Mouse (Mus musculus) lung, embryonic 14.5 days (tissue): ENCODE data around the gene Gm266. TPM values are rescaled to one million over a fixed set of nuclear protein-coding genes. Genes with fewer than 3 reads are reported as not detected.

Source experiments
- ATAC-seq: fragments of 200-750 bp; cut with Nextera tagmentation; 2 replicates; pipeline ENCODE4 v1.8.0; 2017; ENCODE audit warnings: mild to moderate bottlenecking, moderate TSS enrichment, moderate library complexity; ENCODE audit not compliant: insufficient read depth
- DNase-seq: peaks from one replicate; pipeline ENCODE4 v3.0.0-alpha.2; 2015
- H3K27ac ChIP-seq: fragments of 300-500 bp; sonication (generic); 2 replicates; pipeline ENCODE4 v1.5.1; 2014; ENCODE audit warnings: low read depth, mild to moderate bottlenecking, moderate library complexity
- H3K27me3 ChIP-seq: fragments of 300-500 bp; sonication (generic); 2 replicates; pipeline ENCODE4 v1.6.1; 2014; ENCODE audit warnings: low read length, control low read depth; ENCODE audit not compliant: insufficient read depth
- H3K36me3 ChIP-seq: fragments of 300-500 bp; sonication (generic); 2 replicates; pipeline ENCODE4 v1.6.1; 2014; ENCODE audit warnings: control low read depth; ENCODE audit not compliant: insufficient read depth
- H3K4me1 ChIP-seq: fragments of 300-500 bp; sonication (generic); 2 replicates; pipeline ENCODE4 v1.6.1; 2014; ENCODE audit warnings: antibody characterized with exemption, control low read depth; ENCODE audit not compliant: insufficient read depth
- H3K4me2 ChIP-seq: fragments of 300-500 bp; sonication (generic); 2 replicates; pipeline ENCODE4 v1.6.1; 2014; ENCODE audit warnings: mild to moderate bottlenecking
- H3K4me3 ChIP-seq: fragments of 300-500 bp; sonication (generic); 2 replicates; pipeline ENCODE4 v1.5.1; 2014; ENCODE audit warnings: low read depth, low read length
- H3K9ac ChIP-seq: fragments of 300-500 bp; sonication (generic); 2 replicates; pipeline ENCODE4 v1.6.1; 2014
- H3K9me3 ChIP-seq: fragments of 300-500 bp; sonication (generic); 2 replicates; pipeline ENCODE4 v1.6.1; 2016; ENCODE audit warnings: low read depth, low read length, control low read depth
- CTCF ChIP-seq: IDR thresholded peaks from 2 replicates; pipeline ENCODE4 v1.5.1; 2016; ENCODE audit warnings: antibody characterized with exemption, low read depth
- WGBS: fragments of 180-500 bp; shearing (Covaris S2); extraction: QIAGEN DNeasy Blood & Tissue Kit; methylation state at CpG from one replicate; pipeline ENCODE4 v1.1.7; 2014; 5-methylcytosine and 5-hydroxymethylcytosine counted together
- polyA plus RNA-seq: library from polyadenylated mRNA; unstranded; fragments of >200 nt; fragmentation: Nextera tagmentation; extraction: Ambion mirVana; gene quantifications from 2 replicates; pipeline ENCODE4 v1.2.1, GENCODE M21; 2014

Gm266 gene
- polyA plus RNA-seq, 1 experiment from 2014 or later = 10.8 TPM

- no peak; the same call in 1 of the 2 replicates for ATAC-seq
- Histone ChIP-seq H3K36me3 (no peaks in the 10 kb centered on the region), H3K4me3 (peak overlapping the region; percentile 50), H3K4me2 (peak overlapping the region; percentile 91), H3K27ac (peak overlapping the region; percentile 46; the same call in 1 of the 2 replicates), H3K4me1 (peaks cover 4% of the 10 kb centered on the region; the same call in 1 of the 2 replicates), H3K27me3 (peaks cover 34% of the 10 kb centered on the region), H3K9me3 (no peaks in the 10 kb centered on the region), H3K9ac (peak overlapping the region; percentile 59)
- 5% methylated on average over 12 of the region's 12 CpGs for WGBS
- DNase-seq = peak; percentile 53
- no peak for TF ChIP-seq CTCF
Observed at GRCm38 (mm10) chr12:111486455-111486854, 832 bp upstream of the Gm266 start.

GRCm38 (mm10) chr12:111485046-111485651 is 474 bp downstream of the Gm266 start:
- no peaks in the 10 kb centered on the region for H3K36me3 ChIP-seq
- WGBS = under 1% methylated on average over 63 of the region's 63 CpGs
- peak overlapping the region; percentile 50 for H3K4me3 ChIP-seq
- peaks cover 34% of the 10 kb centered on the region for H3K27me3 ChIP-seq
- peaks cover 4% of the 10 kb centered on the region; the same call in 1 of the 2 replicates for H3K4me1 ChIP-seq
- no peak overlapping the region for H3K27ac ChIP-seq
- peak; percentile 29; the same call in 1 of the 2 replicates for ATAC-seq
- no peak for TF ChIP-seq CTCF
- no peaks in the 10 kb centered on the region for H3K9me3 ChIP-seq
- H3K4me2 ChIP-seq = peak overlapping the region; percentile 91
- H3K9ac ChIP-seq = peak overlapping the region; percentile 59
- peak; percentile 36 for DNase-seq

- Histone ChIP-seq H3K4me2 (no peak overlapping the region), H3K4me3 (no peak overlapping the region), H3K27me3 (peaks cover 10% of the 10 kb centered on the region), H3K4me1 (peaks cover under 1% of the 10 kb centered on the region; the same call in 1 of the 2 replicates), H3K9me3 (no peaks in the 10 kb centered on the region), H3K27ac (no peak overlapping the region), H3K9ac (no peak overlapping the region), H3K36me3 (no peaks in the 10 kb centered on the region)
- peak; percentile 70 for TF ChIP-seq CTCF
- WGBS = 67% methylated on average over 2 of the region's 2 CpGs
- DNase-seq = peak; percentile 65
- ATAC-seq = no peak
Observed at GRCm38 (mm10) chr12:111479917-111480316, 5.7 kb downstream of the Gm266 start.

- no peak for TF ChIP-seq CTCF
- Histone ChIP-seq H3K9ac (no peak overlapping the region), H3K36me3 (no peaks in the 10 kb centered on the region), H3K4me2 (no peak overlapping the region), H3K4me1 (no peaks in the 10 kb centered on the region), H3K9me3 (no peaks in the 10 kb centered on the region), H3K27ac (no peak overlapping the region), H3K4me3 (no peak overlapping the region), H3K27me3 (no peaks in the 10 kb centered on the region; the same call in 1 of the 2 replicates)
- WGBS = 36% methylated on average over 5 of the region's 5 CpGs
- DNase-seq (no peak), ATAC-seq (no peak)
Observed at GRCm38 (mm10) chr12:111478924-111479323, 6.7 kb downstream of the Gm266 start.

GRCm38 (mm10) chr12:111474893-111475643 is 10.6 kb downstream of the Gm266 start:
- peak; percentile 58 for DNase-seq
- H3K9ac ChIP-seq = no peak overlapping the region
- 0 out of 2 replicates have a peak, but pooled peaks have one; percentile 7 for TF ChIP-seq CTCF

GRCm38 (mm10) chr12:111474384-111474783 is 11.2 kb downstream of the Gm266 start:
- Histone ChIP-seq H3K27me3 (no peaks in the 10 kb centered on the region), H3K36me3 (no peaks in the 10 kb centered on the region), H3K4me1 (no peaks in the 10 kb centered on the region), H3K9ac (no peak overlapping the region), H3K27ac (no peak overlapping the region), H3K9me3 (no peaks in the 10 kb centered on the region), H3K4me2 (no peak overlapping the region), H3K4me3 (no peak overlapping the region)
- WGBS = 92% methylated on average over 3 of the region's 3 CpGs
- TF ChIP-seq CTCF = no peak
- ATAC-seq (no peak), DNase-seq (no peak)

More at GRCm38 (mm10) chr12:111474893-111475643, 10.6 kb downstream of the Gm266 start:
- 48% methylated on average over 8 of the region's 8 CpGs for WGBS
- ATAC-seq = no peak
- H3K9me3 ChIP-seq = no peaks in the 10 kb centered on the region
- no peaks in the 10 kb centered on the region for H3K4me1 ChIP-seq
- no peak overlapping the region for H3K4me2 ChIP-seq
- no peak overlapping the region for H3K4me3 ChIP-seq
- no peaks in the 10 kb centered on the region for H3K27me3 ChIP-seq
- no peaks in the 10 kb centered on the region for H3K36me3 ChIP-seq
- no peak overlapping the region for H3K27ac ChIP-seq

- no peak for DNase-seq
- no peak overlapping the region for H3K9ac ChIP-seq
- H3K4me1 ChIP-seq = no peaks in the 10 kb centered on the region
- ATAC-seq = no peak
- WGBS = 73% methylated on average over 5 of the region's 5 CpGs
- no peaks in the 10 kb centered on the region for H3K27me3 ChIP-seq
- no peak for TF ChIP-seq CTCF
- H3K4me3 ChIP-seq = no peak overlapping the region
- no peaks in the 10 kb centered on the region for H3K9me3 ChIP-seq
- H3K36me3 ChIP-seq = no peaks in the 10 kb centered on the region
- no peak overlapping the region for H3K4me2 ChIP-seq
- H3K27ac ChIP-seq = no peak overlapping the region
Observed at GRCm38 (mm10) chr12:111472886-111473285, 12.7 kb downstream of the Gm266 start.
